Mouse (Mus musculus): ENCODE results near the gene Tmem53. TPM values are rescaled to one million over a fixed set of nuclear protein-coding genes. Genes with fewer than 3 reads are reported as not detected.

Tmem53 gene
- 7.1 TPM in 2 replicates for polyA plus RNA-seq (2016; fragmentation: Nextera tagmentation; extraction: Ambion mirVana)

DNA sequence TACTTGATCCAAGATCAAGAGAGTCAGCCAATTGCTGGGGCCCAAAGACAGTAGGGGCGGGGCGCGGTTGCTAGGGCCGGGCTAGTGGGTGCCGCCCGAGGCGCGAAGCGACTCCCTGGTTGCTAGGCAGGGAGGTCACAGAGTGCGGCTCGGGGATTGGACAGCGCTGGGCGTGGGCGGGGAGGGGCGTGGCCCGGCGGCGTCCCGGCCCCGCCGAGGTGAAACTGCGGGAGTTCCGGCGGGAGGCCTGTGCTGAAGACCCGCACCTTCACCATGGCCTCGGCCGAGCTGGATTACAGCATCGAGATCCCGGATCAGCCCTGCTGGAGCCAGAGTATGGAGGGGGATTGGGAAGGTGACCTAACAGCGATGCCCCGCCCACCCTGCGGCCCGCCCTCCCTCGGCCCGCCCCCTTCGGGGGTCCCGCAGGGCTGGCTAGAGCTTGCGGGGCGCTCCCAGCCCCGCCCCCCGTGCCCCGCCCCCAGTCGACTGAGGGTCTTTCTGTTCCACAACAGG is at the start of gene Tmem53, which contains the start of gene Armh1:
TSS of gene Tmem53 (plus strand) at position 151 of the 516 bp plus-strand sequence.
TSS of gene Armh1 (minus strand) at position 325 of the 516 bp plus-strand sequence.
- under 1% methylated on average over 41 of the region's 43 CpGs for WGBS
- Histone ChIP-seq H3K4me2 (replicated peaks) (peak within 1 kb of the TSS; percentile 59), H3K4me1 (peaks cover 11% of the 10 kb centered on the region), H3K9me3 (no peaks in the 10 kb centered on the region), H3K9ac (replicated peaks) (peak within 1 kb of the TSS; percentile 68), H3K4me3 (peak within 1 kb of the TSS; percentile 62), H3K36me3 (no peaks in the 10 kb centered on the region), H3K27me3 (peaks cover 17% of the 10 kb centered on the region; the same call in 1 of the 2 replicates), H3K27ac (replicated peaks) (peak within 1 kb of the TSS; percentile 71)
- peak; percentile 98 for ATAC-seq (ENCODE audit: low FRiP score, low read depth)

DNA sequence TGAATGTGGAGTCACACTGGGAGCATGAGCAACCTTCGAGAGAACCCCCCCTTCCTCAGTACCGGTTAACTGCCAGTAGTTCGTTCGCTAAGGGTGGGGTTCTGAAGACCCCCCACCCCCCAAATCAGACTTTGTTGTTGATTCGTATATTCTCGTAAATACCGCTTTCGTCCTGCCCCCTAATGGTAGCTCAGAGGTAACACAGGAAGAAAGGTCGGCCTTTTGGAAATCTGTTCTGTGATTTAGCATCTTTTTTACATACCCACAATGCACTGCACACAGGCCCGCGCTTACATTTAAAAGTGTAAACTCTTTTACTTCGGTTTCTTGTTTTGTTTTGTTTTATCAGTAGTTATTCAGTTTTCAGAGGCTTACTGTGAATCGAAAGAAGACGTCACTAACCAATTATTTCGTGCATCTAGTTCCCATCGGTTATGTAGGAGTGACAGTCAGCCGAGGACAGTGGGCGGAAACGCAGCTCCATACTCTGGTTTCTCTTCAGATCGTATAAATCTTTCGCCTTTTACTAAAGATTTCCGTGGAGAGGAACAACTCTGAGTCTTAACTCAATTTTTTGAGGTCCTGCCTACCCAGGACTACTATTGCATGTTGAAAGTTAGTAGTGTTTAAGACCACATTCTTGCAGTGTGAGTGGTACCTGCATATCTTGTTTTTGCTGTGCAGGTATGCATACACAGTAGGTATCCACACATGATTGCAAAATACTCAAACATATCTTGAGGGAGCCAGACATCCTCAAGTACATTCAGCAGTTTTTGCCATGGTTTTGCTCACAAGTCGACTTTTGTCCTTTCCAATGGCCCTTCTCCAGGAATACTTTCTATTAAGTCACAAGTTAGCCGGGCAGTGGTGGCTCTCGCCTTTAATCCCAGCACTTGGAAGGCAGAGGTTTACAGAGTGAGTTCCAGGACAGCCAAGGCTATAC is 49.4 kb upstream of the Tmem53 start:
- no peaks in the 10 kb centered on the region for H3K27me3 ChIP-seq
- H3K4me1 ChIP-seq: peaks cover 7% of the 10 kb centered on the region; the same call in 1 of the 2 replicates
- no peaks in the 10 kb centered on the region for H3K9me3 ChIP-seq
- H3K36me3 ChIP-seq: no peaks in the 10 kb centered on the region
- peak overlapping the region; percentile 49; the same call in 1 of the 2 replicates for H3K9ac ChIP-seq (replicated peaks)
- peak; percentile 73; the same call in 1 of the 2 replicates for ATAC-seq (ENCODE audit: low FRiP score, low read depth)
- peak overlapping the region; percentile 33 for H3K4me3 ChIP-seq
- peak overlapping the region; percentile 48 for H3K4me2 ChIP-seq (replicated peaks)
- peak overlapping the region; percentile 66 for H3K27ac ChIP-seq (replicated peaks)
- WGBS: 1% methylated on average over 25 of the region's 25 CpGs

GRCm38 (mm10) chr4:117202992-117203354 is 48.8 kb upstream of the Tmem53 start:
- Histone ChIP-seq H3K9ac (replicated peaks) (no peak overlapping the region), H3K9me3 (no peaks in the 10 kb centered on the region), H3K4me3 (no peak overlapping the region), H3K27me3 (no peaks in the 10 kb centered on the region), H3K4me1 (peaks cover 7% of the 10 kb centered on the region; the same call in 1 of the 2 replicates), H3K27ac (replicated peaks) (peak overlapping the region; percentile 66), H3K4me2 (replicated peaks) (peak overlapping the region; percentile 48; the same call in 1 of the 2 replicates), H3K36me3 (no peaks in the 10 kb centered on the region)
- WGBS: 59% methylated on average over 4 of the region's 4 CpGs
- ATAC-seq (ENCODE audit: low FRiP score, low read depth): no peak

- no peak overlapping the region for H3K27ac ChIP-seq (replicated peaks)
- WGBS: 82% methylated on average over 6 of the region's 6 CpGs
Measured at GRCm38 (mm10) chr4:117209592-117209991, 42.2 kb upstream of the Tmem53 start.

GRCm38 (mm10) chr4:117210147-117211074 is 41.3 kb upstream of the Tmem53 start:
- H3K27ac ChIP-seq (replicated peaks): no peak overlapping the region
- 4% methylated on average over 20 of the region's 20 CpGs for WGBS
- no peak overlapping the region for H3K4me3 ChIP-seq
- H3K4me2 ChIP-seq (replicated peaks): 0 out of 2 replicates have a peak overlapping the region, but pooled peaks have one; percentile 19
- H3K27me3 ChIP-seq: peaks cover 13% of the 10 kb centered on the region
- no peaks in the 10 kb centered on the region for H3K9me3 ChIP-seq
- ATAC-seq (ENCODE audit: low FRiP score, low read depth): 0 out of 2 replicates have a peak, but pooled peaks have one; percentile 38
- no peaks in the 10 kb centered on the region for H3K36me3 ChIP-seq
- no peaks in the 10 kb centered on the region for H3K4me1 ChIP-seq
- H3K9ac ChIP-seq (replicated peaks): no peak overlapping the region

More at GRCm38 (mm10) chr4:117209592-117209991, 42.2 kb upstream of the Tmem53 start:
- H3K4me3 ChIP-seq: no peak overlapping the region
- H3K9ac ChIP-seq (replicated peaks): no peak overlapping the region
- H3K9me3 ChIP-seq: no peaks in the 10 kb centered on the region
- H3K36me3 ChIP-seq: no peaks in the 10 kb centered on the region
- H3K4me1 ChIP-seq: no peaks in the 10 kb centered on the region
- peaks cover 9% of the 10 kb centered on the region for H3K27me3 ChIP-seq
- no peak for ATAC-seq (ENCODE audit: low FRiP score, low read depth)
- no peak overlapping the region for H3K4me2 ChIP-seq (replicated peaks)

DNA sequence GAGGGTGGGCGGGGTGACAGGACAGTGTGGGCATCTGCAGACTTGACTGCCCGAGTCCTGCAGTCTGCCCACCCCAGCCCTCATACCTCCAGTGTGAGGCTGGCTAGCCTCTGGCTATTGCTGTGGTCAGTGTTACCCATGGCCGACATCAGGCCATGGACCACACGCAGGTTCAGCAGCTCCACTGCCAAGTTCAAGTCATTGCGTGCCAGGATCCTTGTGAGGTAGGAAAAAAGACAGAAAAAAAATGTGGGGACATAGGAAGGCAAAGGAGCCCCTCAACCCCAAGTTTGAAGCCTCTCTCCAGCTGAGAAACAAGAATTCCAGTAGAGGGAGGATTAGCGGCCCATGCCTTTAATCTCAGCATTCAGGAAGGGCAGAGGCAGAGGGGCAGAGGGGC is 37.5 kb upstream of the Tmem53 start:
- H3K9ac ChIP-seq (replicated peaks): no peak overlapping the region
- 83% methylated on average over 6 of the region's 6 CpGs for WGBS
- no peak for ATAC-seq (ENCODE audit: low FRiP score, low read depth)

GRCm38 (mm10) chr4:117217029-117217428 is 34.7 kb upstream of the Tmem53 start:
- Histone ChIP-seq H3K4me1 (no peaks in the 10 kb centered on the region), H3K27me3 (peaks cover 14% of the 10 kb centered on the region), H3K9me3 (no peaks in the 10 kb centered on the region), H3K4me3 (no peak overlapping the region), H3K4me2 (replicated peaks) (no peak overlapping the region), H3K27ac (replicated peaks) (no peak overlapping the region), H3K9ac (replicated peaks) (no peak overlapping the region), H3K36me3 (no peaks in the 10 kb centered on the region)
- WGBS: 77% methylated on average over 5 of the region's 5 CpGs
- ATAC-seq (ENCODE audit: low FRiP score, low read depth): no peak

More for the DNA sequence above, 37.5 kb upstream of the Tmem53 start:
- H3K4me1 ChIP-seq: no peaks in the 10 kb centered on the region
- no peaks in the 10 kb centered on the region for H3K9me3 ChIP-seq
- no peak overlapping the region for H3K4me2 ChIP-seq (replicated peaks)
- no peak overlapping the region for H3K27ac ChIP-seq (replicated peaks)
- no peak overlapping the region for H3K4me3 ChIP-seq
- H3K27me3 ChIP-seq: peaks cover 14% of the 10 kb centered on the region
- no peaks in the 10 kb centered on the region for H3K36me3 ChIP-seq

- H3K27ac ChIP-seq (replicated peaks): no peak overlapping the region
- no peak overlapping the region for H3K9ac ChIP-seq (replicated peaks)
- H3K4me2 ChIP-seq (replicated peaks): no peak overlapping the region
- no peaks in the 10 kb centered on the region for H3K9me3 ChIP-seq
- no peaks in the 10 kb centered on the region for H3K36me3 ChIP-seq
- 38% methylated on average over 10 of the region's 10 CpGs for whole genome bisulfite sequencing
- peaks cover 13% of the 10 kb centered on the region for H3K27me3 ChIP-seq
- no peak overlapping the region for H3K4me3 ChIP-seq
- H3K4me1 ChIP-seq: no peaks in the 10 kb centered on the region
- ATAC-seq (ENCODE audit: low FRiP score, low read depth): no peak
Measured at GRCm38 (mm10) chr4:117218517-117219219, 33.1 kb upstream of the Tmem53 start.

- Histone ChIP-seq H3K4me1 (no peaks in the 10 kb centered on the region), H3K9me3 (no peaks in the 10 kb centered on the region), H3K4me2 (replicated peaks) (no peak overlapping the region), H3K9ac (replicated peaks) (no peak overlapping the region), H3K27me3 (no peaks in the 10 kb centered on the region), H3K4me3 (no peak overlapping the region), H3K36me3 (no peaks in the 10 kb centered on the region), H3K27ac (replicated peaks) (no peak overlapping the region)
- WGBS: 80% methylated on average over 9 of the region's 9 CpGs
- ATAC-seq (ENCODE audit: low FRiP score, low read depth): no peak
Measured at GRCm38 (mm10) chr4:117220741-117221515, 30.8 kb upstream of the Tmem53 start.

- no peaks in the 10 kb centered on the region for H3K4me1 ChIP-seq
- H3K9ac ChIP-seq (replicated peaks): no peak overlapping the region
- WGBS: 85% methylated on average over 9 of the region's 9 CpGs
- no peaks in the 10 kb centered on the region for H3K27me3 ChIP-seq
- no peak overlapping the region for H3K4me2 ChIP-seq (replicated peaks)
- H3K36me3 ChIP-seq: no peaks in the 10 kb centered on the region
- no peak for ATAC-seq (ENCODE audit: low FRiP score, low read depth)
- no peak overlapping the region for H3K4me3 ChIP-seq
- H3K27ac ChIP-seq (replicated peaks): no peak overlapping the region
- H3K9me3 ChIP-seq: no peaks in the 10 kb centered on the region
Measured at GRCm38 (mm10) chr4:117221836-117222235, 29.9 kb upstream of the Tmem53 start.
